8 mouse cellular contexts compared by ENCODE assay signal in the genomic region with DNA sequence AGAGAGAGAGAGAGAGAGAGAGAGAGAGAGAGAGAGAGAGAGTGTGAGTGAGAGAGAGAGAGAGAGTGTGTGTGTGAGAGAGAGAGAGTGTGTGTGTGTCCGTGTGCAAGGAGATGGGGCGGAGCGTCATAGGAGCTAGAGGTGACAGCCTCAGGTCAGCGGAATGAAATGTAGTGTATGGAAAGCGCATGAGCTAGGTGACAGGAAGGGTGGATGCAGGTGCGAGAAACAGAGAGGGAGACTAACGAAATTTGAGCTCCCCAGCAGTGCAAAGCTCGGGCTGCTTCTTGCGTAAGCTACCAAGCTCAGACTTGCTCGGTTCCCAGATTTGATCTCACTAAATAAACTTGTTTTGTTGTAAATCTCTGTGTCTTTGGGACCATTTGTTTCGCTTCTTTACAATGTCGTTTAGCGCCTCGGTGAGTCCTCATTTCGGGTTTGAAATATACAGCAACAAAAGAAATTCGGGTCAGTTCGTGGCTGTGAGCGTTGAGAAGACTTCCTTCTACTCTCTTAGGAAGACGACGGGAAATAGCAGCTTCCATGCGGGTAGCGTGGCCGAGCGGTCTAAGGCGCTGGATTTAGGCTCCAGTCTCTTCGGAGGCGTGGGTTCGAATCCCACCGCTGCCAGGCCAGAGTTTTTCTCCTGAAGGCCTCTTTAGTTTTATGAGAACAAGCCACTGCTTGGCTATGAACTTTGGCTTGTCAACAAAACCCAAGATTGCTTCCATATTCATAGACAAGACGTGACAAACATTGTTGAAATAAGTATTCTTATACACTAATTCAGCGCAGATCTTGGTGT. TPM values are rescaled to one million over a fixed set of nuclear protein-coding genes. Genes with fewer than 3 reads are reported as not detected.
A peak's percentile ranks its signal among the peaks of the same experiment; 100 is the strongest.
DNase-seq lines count a peak whose midpoint lies in the region; ATAC-seq lines count a peak whose summit lies in the region.

No protein-coding gene starts in this region.

- H3K9ac ChIP-seq in intestine, embryonic 14.5 days (ENCODE audit: low read length) = peak overlapping the region; percentile 41

- peak; percentile 68 for ATAC-seq in intestine, embryonic 14.5 days (replicated peaks; ENCODE audit: low FRiP score, low TSS enrichment, low read depth)
- peak; percentile 44 for ATAC-seq in megakaryocyte progenitor cell, adult 5-6 weeks (replicated peaks; ENCODE audit: poor library complexity)

- peak overlapping the region; percentile 76 for H3K27ac ChIP-seq in intestine, embryonic 14.5 days (ENCODE audit: low read depth)

- H3K9me3 ChIP-seq in intestine, embryonic 14.5 days (ENCODE audit: control insufficient read depth, low read length) = no peaks in the 10 kb centered on the region

- 0 out of 2 replicates have a peak, but pooled peaks cover 4% of the 10 kb centered on the region for H3K27me3 ChIP-seq in intestine, embryonic 14.5 days (replicated peaks; ENCODE audit: control insufficient read depth, insufficient read depth, low read length)

- peak overlapping the region; percentile 82 for H3K4me3 ChIP-seq in intestine, embryonic 14.5 days (ENCODE audit: low read depth, low read length)

- intact Hi-C loops in left cerebral cortex, postnatal 10 days (cut with DNase I) = loop anchor here (1.0 kb wide), 1 partner anchor 61 kb away; no protein-coding TSS in a partner anchor

- WGBS in intestine, embryonic 14.5 days = under 1% methylated on average over 31 of the region's 31 CpGs

- peak; percentile 93 to 95 for DNase-seq in adrenal gland, adult 18-20 months (ENCODE audit: low spot score in 2 of 2)
- peak; percentile 92 for DNase-seq in embryo, embryonic 11 days
- peak; percentile 86 for DNase-seq in gastrocnemius, postnatal 25 days
- peak; percentile 99 for DNase-seq in intestine, embryonic 14.5 days (ENCODE audit: low spot score)
- DNase-seq in left cerebral cortex, postnatal 10 days (ENCODE audit: extremely low spot score in 1 of 2, low spot score in 2 of 2) = peak; percentile 90 to 92
- DNase-seq in right cerebral cortex, postnatal 10 days (ENCODE audit: low spot score in 2 of 2) = peak; percentile 93
- peak; percentile 87 to 89 for DNase-seq in urinary bladder, postnatal 36 days (ENCODE audit: low spot score in 2 of 2)

- H3K4me2 ChIP-seq in intestine, embryonic 14.5 days (ENCODE audit: low read length) = peak overlapping the region; percentile 94

- H3K36me3 ChIP-seq in intestine, embryonic 14.5 days (ENCODE audit: control insufficient read depth, insufficient read depth, low read length) = no peaks in the 10 kb centered on the region

- H3K4me1 ChIP-seq in intestine, embryonic 14.5 days (replicated peaks; ENCODE audit: control insufficient read depth, insufficient read depth, low read length) = peaks cover 29% of the 10 kb centered on the region

RNA-seq across cellular contexts. Expression of a gene that starts 1.5 kb away (rescaled TPM):
- under 1 TPM; 0.43 to 0.61 TPM for total RNA-seq in adrenal gland, adult 18-20 months (2021)
- under 1 TPM in 1 of 2 experiments, not detected in 1; 0.21 TPM for total RNA-seq in gastrocnemius, postnatal 25 days (2021)
- polyA plus RNA-seq in intestine, embryonic 14.5 days (2014; fragmentation: Nextera tagmentation; extraction: Ambion mirVana) = 0.19 and 0.30 TPM in 2 replicates
- under 1 TPM; 0.51 to 0.64 TPM for total RNA-seq in left cerebral cortex, postnatal 10 days (2021)
- not detected in 2 replicates for total RNA-seq in megakaryocyte progenitor cell, adult 5-6 weeks (2015)
- not detected in 2 replicates for total RNA-seq in megakaryocyte progenitor cell, adult 5-6 weeks (2017)

RNA-seq across cellular contexts. Expression of a gene that starts 1.8 kb away (rescaled TPM):
- total RNA-seq in adrenal gland, adult 18-20 months (2021) = 1 to 10 TPM; 1.1 to 1.6 TPM
- not detected for total RNA-seq in gastrocnemius, postnatal 25 days (2021)
- 0.18 and 0.71 TPM in 2 replicates for polyA plus RNA-seq in intestine, embryonic 14.5 days (2014; fragmentation: Nextera tagmentation; extraction: Ambion mirVana)
- total RNA-seq in left cerebral cortex, postnatal 10 days (2021) = 1 to 10 TPM; 8.6 to 10.0 TPM
- total RNA-seq in megakaryocyte progenitor cell, adult 5-6 weeks (2015) = not detected in 2 replicates
- total RNA-seq in megakaryocyte progenitor cell, adult 5-6 weeks (2017) = not detected in 2 replicates

RNA-seq across cellular contexts. Expression of a gene that starts 3.7 kb away (rescaled TPM):
- total RNA-seq in adrenal gland, adult 18-20 months (2021) = under 1 TPM in 1 of 2 experiments, not detected in 1; 0.26 TPM
- total RNA-seq in gastrocnemius, postnatal 25 days (2021) = not detected
- 0.28 and 0.32 TPM in 2 replicates for polyA plus RNA-seq in intestine, embryonic 14.5 days (2014; fragmentation: Nextera tagmentation; extraction: Ambion mirVana)
- total RNA-seq in left cerebral cortex, postnatal 10 days (2021) = under 1 TPM; 0.57 to 0.73 TPM
- not detected in 2 replicates for total RNA-seq in megakaryocyte progenitor cell, adult 5-6 weeks (2015)
- not detected in 2 replicates for total RNA-seq in megakaryocyte progenitor cell, adult 5-6 weeks (2017)

RNA-seq across cellular contexts. Expression of a gene that starts 28.9 kb away (rescaled TPM):
- 10 to 100 TPM; 66.6 to 77.7 TPM for total RNA-seq in adrenal gland, adult 18-20 months (2021)
- 10 to 100 TPM; 21.0 to 50.8 TPM for total RNA-seq in gastrocnemius, postnatal 25 days (2021)
- 10.5 and 13.4 TPM in 2 replicates for polyA plus RNA-seq in intestine, embryonic 14.5 days (2014; fragmentation: Nextera tagmentation; extraction: Ambion mirVana)
- 10 to 100 TPM; 71.2 to 83.9 TPM for total RNA-seq in left cerebral cortex, postnatal 10 days (2021)
- total RNA-seq in megakaryocyte progenitor cell, adult 5-6 weeks (2015) = 8.3 and 8.8 TPM in 2 replicates
- total RNA-seq in megakaryocyte progenitor cell, adult 5-6 weeks (2017) = 4.0 and 4.8 TPM in 2 replicates

RNA-seq across cellular contexts. Expression of a gene that starts 32.9 kb away (rescaled TPM):
- not detected for total RNA-seq in adrenal gland, adult 18-20 months (2021)
- total RNA-seq in gastrocnemius, postnatal 25 days (2021) = under 1 TPM in 1 of 2 experiments, not detected in 1; 0.18 TPM
- 0.12 and 0.28 TPM in 2 replicates for polyA plus RNA-seq in intestine, embryonic 14.5 days (2014; fragmentation: Nextera tagmentation; extraction: Ambion mirVana)
- under 1 TPM; 0.45 to 0.69 TPM for total RNA-seq in left cerebral cortex, postnatal 10 days (2021)
- not detected in 2 replicates for total RNA-seq in megakaryocyte progenitor cell, adult 5-6 weeks (2015)
- total RNA-seq in megakaryocyte progenitor cell, adult 5-6 weeks (2017) = not detected in 2 replicates

Comparison
In these comparisons a context has a peak if more than half of its experiments do, and no peak if none do; other contexts are left out.
1. Peak in every context shown above with its lines: DNase-seq, ATAC-seq, H3K4me3 ChIP-seq and H3K27ac ChIP-seq.